Mouse (Mus musculus) embryo, embryonic 9.5 days (tissue): Measurements from ENCODE around the gene Map2k4.

ENCODE experiments used
- DNase-seq: peaks from one replicate; pipeline ENCODE4 v3.0.0-alpha.2; 2017; ENCODE audit errors: extremely low spot score

Gene Map2k4

GRCm38 (mm10) chr11:65788154-65788553 lies at the start of gene Map2k4:
Gene Map2k4 (minus strand): TSS chr11:65788297.
- peak; percentile 97 for DNase-seq

- DNase-seq: no peak
Observed at GRCm38 (mm10) chr11:65824556-65824955, 36.5 kb upstream of the Map2k4 start.

GRCm38 (mm10) chr11:65820877-65821276 lies 32.8 kb upstream of the Map2k4 start:
- DNase-seq: peak; percentile 69

GRCm38 (mm10) chr11:65820280-65820679 lies 32.2 kb upstream of the Map2k4 start:
- DNase-seq: no peak

GRCm38 (mm10) chr11:65818193-65818592 lies 30.1 kb upstream of the Map2k4 start:
- DNase-seq: no peak

- DNase-seq: no peak
Observed at GRCm38 (mm10) chr11:65816237-65816636, 28.1 kb upstream of the Map2k4 start.

GRCm38 (mm10) chr11:65814381-65814780 lies 26.3 kb upstream of the Map2k4 start:
- no peak for DNase-seq

- DNase-seq: no peak
Observed at GRCm38 (mm10) chr11:65812088-65812487, 24.0 kb upstream of the Map2k4 start.

- DNase-seq: no peak
Observed at GRCm38 (mm10) chr11:65807601-65808000, 19.5 kb upstream of the Map2k4 start.

GRCm38 (mm10) chr11:65806909-65807504 lies 18.9 kb upstream of the Map2k4 start, which contains the start of gene Zkscan6:
Gene Zkscan6 (plus strand): TSS chr11:65807175.
- DNase-seq: peak; percentile 98

- no peak for DNase-seq
Observed at GRCm38 (mm10) chr11:65806321-65806904, 18.3 kb upstream of the Map2k4 start.

GRCm38 (mm10) chr11:65801899-65802298 lies 13.8 kb upstream of the Map2k4 start:
- no peak for DNase-seq

GRCm38 (mm10) chr11:65795896-65796295 lies 7.8 kb upstream of the Map2k4 start:
- DNase-seq: no peak

GRCm38 (mm10) chr11:65794428-65795219 lies 6.5 kb upstream of the Map2k4 start:
- DNase-seq: no peak

- DNase-seq: no peak
Observed at GRCm38 (mm10) chr11:65787421-65788151, 511 bp downstream of the Map2k4 start.

- no peak for DNase-seq
Observed at GRCm38 (mm10) chr11:65786160-65786559, 1.9 kb downstream of the Map2k4 start.

GRCm38 (mm10) chr11:65781596-65781995 lies 6.5 kb downstream of the Map2k4 start:
- no peak for DNase-seq

- no peak for DNase-seq
Observed at GRCm38 (mm10) chr11:65779578-65779977, 8.5 kb downstream of the Map2k4 start.

GRCm38 (mm10) chr11:65779066-65779465 lies 9.0 kb downstream of the Map2k4 start:
- DNase-seq: no peak

- no peak for DNase-seq
Observed at GRCm38 (mm10) chr11:65777810-65778209, 10.3 kb downstream of the Map2k4 start.

- no peak for DNase-seq
Observed at GRCm38 (mm10) chr11:65776906-65777611, 11.0 kb downstream of the Map2k4 start.
